Mouse (Mus musculus): ENCODE results near the gene 4931406P16Rik. TPM values are rescaled to one million over a fixed set of nuclear protein-coding genes. Genes with fewer than 3 reads are reported as not detected.
"Not testable (repeated sequence)": the region's sequence is repeated elsewhere in the genome, so short reads cannot be mapped to it uniquely, and the experiment has no call there.

The 4931406P16Rik gene
- polyA plus RNA-seq, 1 experiment from 2014 or later: 27.8 TPM

DNA sequence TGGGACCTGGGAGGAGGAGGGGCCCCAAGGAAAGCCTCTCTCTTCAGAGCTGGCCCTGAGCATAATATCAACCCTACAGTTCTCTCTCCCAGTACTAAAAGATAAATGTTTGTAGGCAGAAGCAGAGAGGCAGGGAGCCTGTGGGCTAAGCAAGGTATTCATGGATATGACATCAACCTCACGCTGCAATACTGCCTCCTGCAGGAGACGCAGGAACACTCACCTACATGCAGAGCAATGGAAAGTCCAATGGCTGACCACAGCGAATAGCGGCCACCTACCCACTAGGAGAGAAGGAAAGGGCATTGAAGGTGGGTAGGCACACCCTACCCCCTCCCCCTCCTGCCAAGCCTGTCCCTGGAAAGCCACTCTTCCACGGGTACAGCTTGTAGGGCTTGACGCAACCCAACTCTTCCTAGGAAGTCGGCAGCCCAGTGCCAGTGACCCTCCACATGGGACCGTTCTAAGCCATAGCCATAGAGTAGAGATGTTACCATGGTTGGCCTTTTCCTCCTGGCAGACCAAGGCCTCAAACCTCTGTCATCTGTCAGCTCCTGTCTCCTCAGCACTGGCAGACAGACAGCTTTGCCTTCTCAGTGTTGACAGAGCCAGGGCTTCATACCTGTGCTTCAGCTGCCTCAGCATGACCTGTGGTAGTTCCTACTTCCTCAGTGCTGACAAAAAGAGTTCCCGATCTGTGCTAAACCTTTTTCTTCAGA, 105.2 kb downstream of the 4931406P16Rik start:
- Histone ChIP-seq H3K9ac (replicated peaks) (no peak overlapping the region), H3K27me3 (no peaks in the 10 kb centered on the region), H3K36me3 (peaks cover 100% of the 10 kb centered on the region), H3K4me1 (replicated peaks) (no peaks in the 10 kb centered on the region), H3K9me3 (no peaks in the 10 kb centered on the region), H3K27ac (no peak overlapping the region), H3K4me2 (no peak overlapping the region), H3K4me3 (replicated peaks) (no peak overlapping the region)
- 90% methylated on average over 9 of the region's 9 CpGs for WGBS
- ATAC-seq (ENCODE audit: insufficient number of reproducible peaks, insufficient read depth, low FRiP score, low TSS enrichment, low read depth): no peak

DNA sequence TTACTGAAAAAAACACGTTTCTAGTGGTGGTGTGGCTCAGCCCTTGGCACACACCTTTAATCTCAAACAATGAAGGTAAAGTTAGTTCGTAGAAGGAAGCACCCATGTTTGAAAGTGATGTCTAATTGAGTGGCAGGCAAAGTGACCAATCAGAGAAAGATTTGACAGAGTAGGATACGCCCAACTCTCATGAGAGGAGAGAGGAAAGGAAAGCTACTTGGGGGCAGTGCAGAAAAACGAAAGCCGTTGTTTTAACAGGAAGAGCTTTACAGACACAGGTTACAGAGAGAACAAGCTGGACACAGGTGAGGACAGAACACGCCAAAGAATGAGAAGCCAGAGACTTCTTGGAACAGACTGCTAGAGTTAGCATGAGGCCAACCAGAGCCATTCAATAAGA, 107.0 kb downstream of the 4931406P16Rik start:
- Histone ChIP-seq H3K9ac (replicated peaks) (no peak overlapping the region), H3K27me3 (no peaks in the 10 kb centered on the region), H3K27ac (no peak overlapping the region), H3K36me3 (peaks cover 100% of the 10 kb centered on the region), H3K4me1 (replicated peaks) (no peaks in the 10 kb centered on the region), H3K4me3 (replicated peaks) (no peak overlapping the region), H3K4me2 (no peak overlapping the region), H3K9me3 (no peaks in the 10 kb centered on the region)
- WGBS: 93% methylated on average over 6 of the region's 6 CpGs
- no peak for ATAC-seq (ENCODE audit: insufficient number of reproducible peaks, insufficient read depth, low FRiP score, low TSS enrichment, low read depth)

DNA sequence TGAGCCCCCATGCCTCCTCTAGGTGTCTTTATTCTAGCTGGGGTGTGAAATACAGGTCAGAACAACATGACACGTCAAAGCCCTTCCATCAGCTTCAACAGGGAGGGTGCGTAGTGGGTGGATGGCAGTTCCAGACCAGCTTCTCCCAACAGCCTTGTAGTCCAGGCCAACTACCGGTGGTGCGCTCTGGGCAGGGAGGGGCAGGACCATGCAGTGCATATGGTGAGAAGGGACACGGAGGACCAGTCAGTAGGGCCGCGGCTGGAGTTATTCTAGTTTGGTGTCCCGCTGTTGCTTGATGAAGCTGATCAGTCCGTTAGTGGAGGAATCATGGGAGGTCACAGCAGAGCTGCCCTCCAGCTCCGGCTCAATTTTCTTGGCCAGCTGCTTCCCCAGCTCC, 111.2 kb downstream of the 4931406P16Rik start:
- not testable (repeated sequence) for H3K4me3 ChIP-seq (replicated peaks); H3K4me1 ChIP-seq (replicated peaks); H3K9ac ChIP-seq (replicated peaks); H3K9me3 ChIP-seq; H3K4me2 ChIP-seq; H3K27ac ChIP-seq; H3K27me3 ChIP-seq; ATAC-seq (ENCODE audit: insufficient number of reproducible peaks, insufficient read depth, low FRiP score, low TSS enrichment, low read depth)
- WGBS: 94% methylated on average over 10 of the region's 10 CpGs
- H3K36me3 ChIP-seq: peaks cover 69% of the 10 kb centered on the region

DNA sequence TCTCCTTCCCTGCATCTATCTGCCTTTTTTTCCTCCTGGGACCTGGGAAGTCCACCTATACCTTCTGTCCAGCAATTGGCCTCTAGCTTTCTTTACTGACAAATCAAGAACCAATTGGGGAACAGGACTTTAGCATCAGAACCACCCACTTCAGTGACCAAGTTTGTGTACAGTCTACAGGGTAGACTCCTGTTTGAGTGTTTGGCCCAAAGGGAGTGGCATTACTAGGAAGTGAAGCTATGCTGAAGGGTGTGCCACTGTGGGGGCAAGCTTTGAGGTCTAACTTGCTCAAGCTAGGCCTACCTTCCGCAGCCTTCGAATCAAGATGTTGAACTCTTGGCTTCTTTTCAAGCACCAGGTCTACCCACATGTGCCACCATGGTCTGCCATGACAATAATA, 112.5 kb downstream of the 4931406P16Rik start:
- WGBS: 92% methylated on average over 2 of the region's 2 CpGs

DNA sequence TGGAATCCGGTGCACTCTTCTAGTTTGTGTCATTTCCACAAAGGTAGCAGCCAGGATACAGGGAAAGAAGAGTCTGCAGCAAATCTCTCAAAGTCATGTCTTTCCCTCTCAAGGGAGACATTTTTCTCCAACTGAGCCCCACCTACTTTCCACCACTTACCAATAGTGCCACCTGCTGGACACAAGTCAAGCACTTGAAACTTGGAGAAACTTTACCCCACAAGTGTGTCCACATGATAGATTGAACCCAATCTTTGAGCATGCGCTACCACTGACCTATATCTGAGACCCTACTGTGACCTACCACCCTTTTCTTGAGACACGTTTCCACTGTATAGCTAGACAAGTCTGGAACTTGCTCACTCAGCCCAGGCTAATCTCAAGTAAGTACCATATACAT, 115.0 kb downstream of the 4931406P16Rik start:
- 45% methylated on average over 3 of the region's 3 CpGs for WGBS
- Histone ChIP-seq H3K36me3 (peaks cover 40% of the 10 kb centered on the region), H3K4me2 (no peak overlapping the region), H3K4me3 (replicated peaks) (no peak overlapping the region), H3K27me3 (no peaks in the 10 kb centered on the region), H3K9me3 (no peaks in the 10 kb centered on the region), H3K4me1 (replicated peaks) (peaks cover 7% of the 10 kb centered on the region; the same call in 1 of the 2 replicates), H3K9ac (replicated peaks) (no peak overlapping the region), H3K27ac (no peak overlapping the region)
- ATAC-seq (ENCODE audit: insufficient number of reproducible peaks, insufficient read depth, low FRiP score, low TSS enrichment, low read depth): no peak

More for the DNA sequence above, 112.5 kb downstream of the 4931406P16Rik start:
- Histone ChIP-seq H3K36me3 (peaks cover 56% of the 10 kb centered on the region), H3K4me3 (replicated peaks) (no peak overlapping the region), H3K27ac (no peak overlapping the region), H3K4me1 (replicated peaks) (no peaks in the 10 kb centered on the region), H3K9me3 (no peaks in the 10 kb centered on the region), H3K4me2 (no peak overlapping the region), H3K9ac (replicated peaks) (no peak overlapping the region), H3K27me3 (no peaks in the 10 kb centered on the region)
- ATAC-seq (ENCODE audit: insufficient number of reproducible peaks, insufficient read depth, low FRiP score, low TSS enrichment, low read depth): no peak

DNA sequence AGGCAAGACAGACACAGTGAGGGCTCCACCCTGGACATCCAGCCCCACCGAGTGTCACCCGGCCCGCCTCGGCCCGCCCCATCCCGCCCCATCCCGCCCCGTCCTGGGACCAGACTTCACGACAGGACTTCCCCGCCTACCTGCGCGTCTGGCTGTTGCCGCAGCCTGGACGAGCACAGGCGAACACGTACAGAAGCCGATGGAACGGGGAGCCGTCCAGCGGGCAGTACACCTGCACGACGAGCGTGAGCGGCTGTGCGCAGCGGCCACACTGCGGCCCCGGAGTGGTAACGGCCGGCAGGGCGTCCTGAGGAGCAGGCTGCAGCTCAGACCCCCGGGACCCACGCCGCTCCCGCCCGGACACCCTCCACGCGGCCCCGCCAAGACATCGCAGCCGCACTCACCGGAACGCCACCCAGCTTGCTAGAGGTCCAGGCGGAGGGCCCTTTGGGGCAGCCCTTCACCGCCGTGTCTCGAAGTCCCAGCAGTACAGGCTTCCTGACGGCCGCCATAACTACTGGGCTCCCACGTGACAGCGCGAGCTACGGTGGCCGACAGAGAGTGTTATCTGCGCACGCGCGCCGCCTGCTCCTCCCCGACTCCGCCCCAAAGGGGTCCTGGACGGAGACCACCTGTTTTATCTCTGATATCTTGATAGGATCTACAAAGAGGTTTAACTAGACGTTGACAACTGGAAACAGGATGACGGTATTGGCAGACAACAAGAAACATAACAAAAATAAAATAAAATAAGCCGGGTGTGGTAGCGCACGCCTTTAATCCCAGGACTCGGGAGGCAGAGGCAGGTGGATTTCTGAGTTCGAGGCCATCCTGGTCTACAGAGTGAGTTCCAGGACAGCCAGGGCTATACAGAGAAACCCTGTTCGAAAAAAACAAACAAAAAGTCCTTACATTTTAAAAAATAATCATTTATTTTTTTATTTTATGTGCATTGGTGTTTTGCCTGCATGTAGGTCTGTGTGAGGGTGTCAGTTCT, 116.9 kb downstream of the 4931406P16Rik start, which contains the start of gene Pdcd2l:
Gene Pdcd2l (minus strand): TSS at position 530 of the 997 bp plus-strand sequence.
- peaks cover 35% of the 10 kb centered on the region for H3K36me3 ChIP-seq
- peaks cover 7% of the 10 kb centered on the region; the same call in 1 of the 2 replicates for H3K4me1 ChIP-seq (replicated peaks)
- H3K4me3 ChIP-seq (replicated peaks): peak within 1 kb of the TSS; percentile 97
- H3K9ac ChIP-seq (replicated peaks): peak within 1 kb of the TSS; percentile 89
- H3K4me2 ChIP-seq: peak within 1 kb of the TSS; percentile 82
- H3K27ac ChIP-seq: peak within 1 kb of the TSS; percentile 64; the same call in 1 of the 2 replicates
- H3K9me3 ChIP-seq: no peaks in the 10 kb centered on the region
- no peaks in the 10 kb centered on the region for H3K27me3 ChIP-seq
- ATAC-seq (ENCODE audit: insufficient number of reproducible peaks, insufficient read depth, low FRiP score, low TSS enrichment, low read depth): peak; percentile 89
- WGBS: 3% methylated on average over 69 of the region's 70 CpGs

DNA sequence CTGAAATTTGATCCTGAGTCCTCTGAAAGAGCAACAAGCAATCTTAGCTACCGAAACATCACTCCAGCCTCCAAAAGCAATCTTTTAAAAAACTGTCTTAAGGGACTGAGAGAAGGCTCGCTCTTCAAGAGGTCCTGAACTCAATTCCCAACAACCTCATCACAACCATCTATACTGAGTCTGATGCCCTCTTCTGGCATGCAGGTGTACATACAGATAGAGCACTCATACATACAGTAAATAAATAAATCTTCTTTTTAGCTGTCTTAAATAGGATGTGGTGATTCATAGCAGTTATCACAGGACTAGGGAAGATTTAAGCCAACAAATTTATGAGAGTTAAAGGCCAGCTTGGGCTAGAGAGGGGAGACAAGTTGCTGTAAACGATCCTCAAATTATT, 117.7 kb downstream of the 4931406P16Rik start:
- 0 out of 2 replicates have a peak, but pooled peaks have one; percentile 23 for ATAC-seq (ENCODE audit: insufficient number of reproducible peaks, insufficient read depth, low FRiP score, low TSS enrichment, low read depth)
- Histone ChIP-seq H3K4me2 (peak overlapping the region; percentile 82), H3K4me1 (replicated peaks) (peaks cover 7% of the 10 kb centered on the region; the same call in 1 of the 2 replicates), H3K4me3 (replicated peaks) (peak overlapping the region; percentile 97), H3K27me3 (no peaks in the 10 kb centered on the region), H3K27ac (no peak overlapping the region; the same call in 1 of the 2 replicates), H3K9ac (replicated peaks) (peak overlapping the region; percentile 89), H3K36me3 (peaks cover 29% of the 10 kb centered on the region), H3K9me3 (no peaks in the 10 kb centered on the region)
- WGBS: 56% methylated on average over 3 of the region's 3 CpGs

DNA sequence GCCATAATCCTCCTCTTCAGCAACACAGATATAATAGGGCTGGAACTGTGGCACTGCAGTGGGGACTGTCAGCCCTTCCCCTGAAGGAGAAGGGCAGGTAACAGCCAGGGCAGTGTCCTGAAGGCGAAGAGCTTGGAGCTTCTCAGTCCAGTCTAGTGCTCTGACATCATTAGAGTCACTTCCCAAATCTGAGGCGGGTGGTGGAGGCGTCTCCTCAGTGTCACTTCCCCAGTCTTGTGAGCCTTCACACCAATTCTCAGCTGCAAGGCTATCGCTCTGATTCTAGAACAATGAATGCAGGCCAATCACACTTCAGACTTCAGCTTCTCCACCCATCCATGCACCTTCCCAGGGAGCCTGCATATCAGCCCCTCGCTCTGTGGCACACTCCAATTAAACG, 120.5 kb downstream of the 4931406P16Rik start:
- no peak overlapping the region for H3K9ac ChIP-seq (replicated peaks)
- no peak for ATAC-seq (ENCODE audit: insufficient number of reproducible peaks, insufficient read depth, low FRiP score, low TSS enrichment, low read depth)
- no peak overlapping the region for H3K27ac ChIP-seq
- H3K9me3 ChIP-seq: no peaks in the 10 kb centered on the region
- 91% methylated on average over 6 of the region's 6 CpGs for WGBS
- no peak overlapping the region for H3K4me3 ChIP-seq (replicated peaks)
- H3K4me1 ChIP-seq (replicated peaks): peaks cover 7% of the 10 kb centered on the region; the same call in 1 of the 2 replicates
- H3K36me3 ChIP-seq: peaks cover 47% of the 10 kb centered on the region
- no peaks in the 10 kb centered on the region for H3K27me3 ChIP-seq
- H3K4me2 ChIP-seq: no peak overlapping the region

DNA sequence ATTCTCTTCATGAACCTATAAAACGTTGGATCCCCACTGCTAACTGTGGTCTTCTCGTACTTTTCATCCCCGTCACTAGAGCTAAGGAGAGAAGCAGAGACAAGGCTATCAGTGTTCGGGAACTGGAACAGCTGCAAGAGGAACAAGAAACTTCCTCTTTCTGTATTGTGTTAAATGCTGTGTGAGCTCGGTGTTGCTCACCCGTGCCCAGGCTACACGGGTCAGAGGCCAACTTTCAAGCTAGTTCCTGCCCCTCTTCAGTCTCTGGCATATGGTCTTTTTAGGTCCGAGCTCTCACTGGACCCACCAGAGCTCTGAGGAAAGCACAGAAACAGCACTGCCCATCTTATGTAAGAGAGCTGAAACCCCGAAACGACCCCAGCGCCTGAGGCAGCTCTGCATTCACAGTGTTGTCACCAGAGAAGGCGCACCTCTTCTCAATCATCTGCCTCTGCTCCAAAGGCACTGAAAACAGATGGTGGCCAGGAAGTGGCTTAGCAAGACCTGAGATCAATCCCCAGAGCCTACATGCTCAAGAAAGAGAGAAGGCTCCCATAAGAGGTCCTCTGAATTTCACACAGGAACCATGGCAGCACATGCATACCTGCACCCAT, 123.9 kb downstream of the 4931406P16Rik start:
- H3K9me3 ChIP-seq: no peaks in the 10 kb centered on the region
- no peak overlapping the region for H3K4me2 ChIP-seq
- no peak overlapping the region for H3K9ac ChIP-seq (replicated peaks)
- WGBS: 90% methylated on average over 12 of the region's 12 CpGs
- H3K4me1 ChIP-seq (replicated peaks): no peaks in the 10 kb centered on the region
- no peak overlapping the region for H3K27ac ChIP-seq
- H3K27me3 ChIP-seq: no peaks in the 10 kb centered on the region
- peaks cover 75% of the 10 kb centered on the region for H3K36me3 ChIP-seq
- ATAC-seq (ENCODE audit: insufficient number of reproducible peaks, insufficient read depth, low FRiP score, low TSS enrichment, low read depth): no peak
- no peak overlapping the region for H3K4me3 ChIP-seq (replicated peaks)

All from limb, embryonic 12.5 days (tissue).